Mouse (Mus musculus): ENCODE results near the gene Aurkb. TPM values are rescaled to one million over a fixed set of nuclear protein-coding genes. Genes with fewer than 3 reads are reported as not detected.
"Not testable (repeated sequence)": the region's sequence is repeated elsewhere in the genome, so short reads cannot be mapped to it uniquely, and the experiment has no call there.

The Aurkb gene
- total and polyA plus RNA-seq, 3 experiments, result 120 to 170 (median 159) TPM

- H3K36me3 ChIP-seq (ENCODE audit: control insufficient read depth in 1 of 2, insufficient read depth in 2 of 2, low read length in 2 of 2), result peaks cover 22 to 29% of the 10 kb centered on the region in 2 experiments
- H3K4me1 ChIP-seq (ENCODE audit: control insufficient read depth in 1 of 2, insufficient read depth in 2 of 2, low read length in 2 of 2); DNase-seq (ENCODE audit: low read depth, low spot score); H3K4me3 ChIP-seq (ENCODE audit: control insufficient read depth in 1 of 2, insufficient read depth in 1 of 2, low read depth in 2 of 2, low read length in 2 of 2); H3K9ac ChIP-seq (ENCODE audit: control insufficient read depth, low read depth, low read length, poor library complexity, severe bottlenecking); H3K27ac ChIP-seq (ENCODE audit: control insufficient read depth, low read depth, low read length); H3K27me3 ChIP-seq (ENCODE audit: control insufficient read depth in 1 of 2, insufficient read depth in 2 of 2, low read length in 2 of 2); H3K9me3 ChIP-seq (replicated peaks; ENCODE audit: insufficient read depth, low read length): not testable (repeated sequence)
- H3K79me2 ChIP-seq (ENCODE audit: control insufficient read depth, insufficient read depth, low read length, poor library complexity), result peaks cover 37% of the 10 kb centered on the region
- TF ChIP-seq TBP (IDR thresholded peaks at IDR 0.05; ENCODE audit: low read depth, low read length), result peak; percentile 86
Observed at GRCm38 (mm10) chr11:69002782-69003181, 42.7 kb upstream of the Aurkb start.

- Histone ChIP-seq H3K27me3 (ENCODE audit: control insufficient read depth in 1 of 2, insufficient read depth in 2 of 2, low read length in 2 of 2) (no peaks in the 10 kb centered on the region), H3K9ac (ENCODE audit: control insufficient read depth, low read depth, low read length, poor library complexity, severe bottlenecking) (no peak overlapping the region), H3K27ac (ENCODE audit: control insufficient read depth, low read depth, low read length) (no peak overlapping the region), H3K4me3 (ENCODE audit: control insufficient read depth in 1 of 2, insufficient read depth in 1 of 2, low read depth in 2 of 2, low read length in 2 of 2) (no peak overlapping the region), H3K36me3 (ENCODE audit: control insufficient read depth in 1 of 2, insufficient read depth in 2 of 2, low read length in 2 of 2) (peaks cover 17 to 25% of the 10 kb centered on the region in 2 experiments), H3K4me1 (ENCODE audit: control insufficient read depth in 1 of 2, insufficient read depth in 2 of 2, low read length in 2 of 2) (peaks cover 0 to 10% of the 10 kb centered on the region in 2 experiments; a peak in 3 of 4 replicates), H3K9me3 (replicated peaks; ENCODE audit: insufficient read depth, low read length) (no peaks in the 10 kb centered on the region), H3K79me2 (ENCODE audit: control insufficient read depth, insufficient read depth, low read length, poor library complexity) (peaks cover 41% of the 10 kb centered on the region)
- TF ChIP-seq CTCF (IDR thresholded peaks at IDR 0.05 in 2 of 3, conservative IDR thresholded peaks at IDR 0.05 in 1 of 3; ENCODE audit: control insufficient read depth in 1 of 3, insufficient read depth in 1 of 3, low read depth in 2 of 3, low read length in 3 of 3, poor library complexity in 1 of 3, severe bottlenecking in 1 of 3), result peak; percentile 6 to 29 (median 28); a peak in 3 of 6 replicates
- no peak for TF ChIP-seq E2F4 (IDR thresholded peaks at IDR 0.05; ENCODE audit: borderline replicate concordance, low read depth, low read length)
- DNase-seq (ENCODE audit: low read depth, low spot score), result no peak
Observed at GRCm38 (mm10) chr11:69003592-69003991, 41.9 kb upstream of the Aurkb start.

DNA sequence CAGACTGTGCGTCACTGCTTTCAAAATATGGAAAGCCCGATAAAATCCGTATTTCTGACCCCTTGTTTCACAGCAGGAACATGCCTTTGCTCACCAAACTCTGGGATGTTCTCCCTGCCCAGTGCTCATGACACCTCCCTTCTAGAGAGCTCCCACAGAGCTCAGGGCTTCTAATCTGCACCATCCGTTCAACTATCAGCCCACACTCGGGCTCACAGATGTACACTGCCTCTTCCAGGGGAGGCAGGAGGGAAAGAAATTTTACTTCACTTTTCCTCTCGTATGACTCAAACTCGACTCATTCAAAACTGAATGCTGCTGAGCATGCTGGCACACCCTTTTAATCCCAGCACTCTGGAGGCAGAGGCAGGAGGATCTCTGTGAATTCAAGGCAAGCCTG, 40.3 kb upstream of the Aurkb start:
- H3K27ac ChIP-seq (ENCODE audit: control insufficient read depth, low read depth, low read length), result no peak overlapping the region
- H3K4me3 ChIP-seq (ENCODE audit: control insufficient read depth in 1 of 2, insufficient read depth in 1 of 2, low read depth in 2 of 2, low read length in 2 of 2), result no peak overlapping the region
- TF ChIP-seq GATA1 (IDR thresholded peaks at IDR 0.05; ENCODE audit: low read depth, low read length) (no peak), TBP (IDR thresholded peaks at IDR 0.05; ENCODE audit: low read depth, low read length) (no peak), NRF1 (IDR thresholded peaks at IDR 0.05; ENCODE audit: insufficient read depth, low read depth, low read length, poor library complexity, severe bottlenecking) (no peak), EP300 (IDR thresholded peaks at IDR 0.05; ENCODE audit: low read depth in 1 of 2, low read length in 2 of 2) (0 out of 4 replicates have a peak, but pooled peaks of 1 of the 2 experiments have one; percentile 26), TCF12 (IDR thresholded peaks at IDR 0.05; ENCODE audit: low read depth, low read length) (no peak)
- H3K4me1 ChIP-seq (ENCODE audit: control insufficient read depth in 1 of 2, insufficient read depth in 2 of 2, low read length in 2 of 2), result peaks cover 0 to 10% of the 10 kb centered on the region in 2 experiments; a peak in 3 of 4 replicates
- no peak overlapping the region for H3K9ac ChIP-seq (ENCODE audit: control insufficient read depth, low read depth, low read length, poor library complexity, severe bottlenecking)
- peaks cover 41% of the 10 kb centered on the region for H3K79me2 ChIP-seq (ENCODE audit: control insufficient read depth, insufficient read depth, low read length, poor library complexity)
- no peaks in the 10 kb centered on the region for H3K9me3 ChIP-seq (replicated peaks; ENCODE audit: insufficient read depth, low read length)
- no peaks in the 10 kb centered on the region for H3K27me3 ChIP-seq (ENCODE audit: control insufficient read depth in 1 of 2, insufficient read depth in 2 of 2, low read length in 2 of 2)
- peak; percentile 51 for DNase-seq (ENCODE audit: low read depth, low spot score)
- H3K36me3 ChIP-seq (ENCODE audit: control insufficient read depth in 1 of 2, insufficient read depth in 2 of 2, low read length in 2 of 2), result peaks cover 17 to 18% of the 10 kb centered on the region in 2 experiments

GRCm38 (mm10) chr11:69006575-69006974, 38.9 kb upstream of the Aurkb start:
- TF ChIP-seq TBP (IDR thresholded peaks at IDR 0.05; ENCODE audit: low read depth, low read length), result peak; percentile 96
- TF ChIP-seq POLR2A (IDR thresholded peaks at IDR 0.05; ENCODE audit: control insufficient read depth in 1 of 2, insufficient read depth in 1 of 2, low read depth in 1 of 2, low read length in 2 of 2, poor library complexity in 1 of 2), result peak in 1 of 2 experiments; percentile 45; a peak in 2 of 4 replicates
- DNase-seq (ENCODE audit: low read depth, low spot score); H3K4me1 ChIP-seq (ENCODE audit: control insufficient read depth in 1 of 2, insufficient read depth in 2 of 2, low read length in 2 of 2); H3K9ac ChIP-seq (ENCODE audit: control insufficient read depth, low read depth, low read length, poor library complexity, severe bottlenecking); H3K27me3 ChIP-seq (ENCODE audit: control insufficient read depth in 1 of 2, insufficient read depth in 2 of 2, low read length in 2 of 2); H3K9me3 ChIP-seq (replicated peaks; ENCODE audit: insufficient read depth, low read length); H3K27ac ChIP-seq (ENCODE audit: control insufficient read depth, low read depth, low read length); H3K4me3 ChIP-seq (ENCODE audit: control insufficient read depth in 1 of 2, insufficient read depth in 1 of 2, low read depth in 2 of 2, low read length in 2 of 2): not testable (repeated sequence)
- Histone ChIP-seq H3K36me3 (ENCODE audit: control insufficient read depth in 1 of 2, insufficient read depth in 2 of 2, low read length in 2 of 2) (peaks cover 11 to 18% of the 10 kb centered on the region in 2 experiments), H3K79me2 (ENCODE audit: control insufficient read depth, insufficient read depth, low read length, poor library complexity) (peaks cover 40% of the 10 kb centered on the region)

Data from MEL (cell line).